Mouse (Mus musculus) G1E (cell line): ENCODE results near the gene Cyp2f2.

Experiments
- CTCF ChIP-seq: IDR thresholded peaks from 2 replicates; pipeline ENCODE4 v1.5.1; 2012; ENCODE audit warnings: low read depth, low read length, inconsistent platforms, mixed read lengths
- POLR2AphosphoS5 ChIP-seq: IDR thresholded peaks from 2 replicates; pipeline ENCODE4 v1.6.1; 2012; ENCODE audit warnings: low read depth, low read length, inconsistent platforms; ENCODE audit not compliant: insufficient replicate concordance
- TAL1 ChIP-seq: conservative IDR thresholded peaks from 2 replicates; pipeline ENCODE4 v1.6.1; 2012; ENCODE audit warnings: low read depth, low read length, inconsistent platforms, mixed read lengths

DNA sequence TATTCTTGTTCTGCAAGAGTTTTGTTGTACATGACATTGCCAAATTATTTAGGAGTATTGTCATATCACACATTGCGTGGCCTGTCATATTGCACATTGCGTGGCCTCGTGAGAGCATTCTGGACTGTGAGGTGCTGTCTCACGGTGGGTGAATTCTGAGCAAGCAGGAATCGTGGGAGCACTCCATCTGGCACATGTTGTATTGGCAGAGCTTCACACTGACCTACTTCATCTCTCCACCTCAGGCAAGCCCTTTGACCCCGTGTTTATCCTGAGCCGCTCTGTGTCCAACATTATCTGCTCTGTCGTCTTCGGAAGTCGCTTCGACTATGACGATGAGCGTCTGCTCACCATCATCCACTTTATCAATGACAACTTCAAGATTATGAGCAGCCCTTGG lies 9.2 kb downstream of the Cyp2f2 start:
- TF ChIP-seq CTCF, result no peak
- TF ChIP-seq POLR2AphosphoS5, result no peak
- TF ChIP-seq TAL1, result no peak
